Mouse (Mus musculus) kidney, embryonic 14.5 days (tissue): ENCODE measurements around the gene Atpif1. TPM values are rescaled to one million over a fixed set of nuclear protein-coding genes. Genes with fewer than 3 reads are reported as not detected.
"Not testable (repeated sequence)": the region's sequence is repeated elsewhere in the genome, so short reads cannot be mapped to it uniquely, and the experiment has no call there.

Source experiments
- ATAC-seq: fragments of 200-750 bp; cut with Nextera tagmentation; 2 replicates; pipeline ENCODE4 v1.8.0; 2017; ENCODE audit warnings: moderate number of reproducible peaks, mild to moderate bottlenecking, moderate TSS enrichment, moderate library complexity; ENCODE audit not compliant: low FRiP score, low TSS enrichment
- H3K27ac ChIP-seq: fragments of 300-500 bp; sonication (generic); 2 replicates; pipeline ENCODE4 v1.5.1; 2014; ENCODE audit warnings: low read depth, mild to moderate bottlenecking, low read length, moderate library complexity, mixed read lengths
- H3K27me3 ChIP-seq: fragments of 300-500 bp; sonication (generic); 2 replicates; pipeline ENCODE4 v1.6.1; 2014; ENCODE audit warnings: mild to moderate bottlenecking, low read length; ENCODE audit not compliant: control insufficient read depth, insufficient read depth
- H3K36me3 ChIP-seq: fragments of 300-500 bp; sonication (generic); 2 replicates; pipeline ENCODE4 v1.6.1; 2014; ENCODE audit warnings: low read length, mixed read lengths; ENCODE audit not compliant: control insufficient read depth, insufficient read depth
- H3K4me1 ChIP-seq: fragments of 300-500 bp; sonication (generic); 2 replicates; pipeline ENCODE4 v1.6.1; 2014; ENCODE audit warnings: low read length, mixed read lengths; ENCODE audit not compliant: control insufficient read depth, insufficient read depth
- H3K4me2 ChIP-seq: fragments of 300-500 bp; sonication (generic); replicated peaks from 2 replicates; pipeline ENCODE4 v1.6.1; 2014; ENCODE audit warnings: low read depth, mild to moderate bottlenecking, low read length
- H3K4me3 ChIP-seq: fragments of 300-500 bp; sonication (generic); 2 replicates; pipeline ENCODE4 v1.5.1; 2014; ENCODE audit warnings: mild to moderate bottlenecking, low read length
- H3K9ac ChIP-seq: fragments of 300-500 bp; sonication (generic); 2 replicates; pipeline ENCODE4 v1.6.1; 2014; ENCODE audit warnings: low read depth, mild to moderate bottlenecking, low read length, moderate library complexity
- H3K9me3 ChIP-seq: fragments of 300-500 bp; sonication (generic); 2 replicates; pipeline ENCODE4 v1.6.1; 2016; ENCODE audit warnings: low read length; ENCODE audit not compliant: control insufficient read depth
- WGBS: fragments of 180-500 bp; shearing (Covaris S2); extraction: QIAGEN DNeasy Blood & Tissue Kit; methylation state at CpG from one replicate; pipeline ENCODE4 v1.1.7; 2014; 5-methylcytosine and 5-hydroxymethylcytosine counted together
- polyA plus RNA-seq: library from polyadenylated mRNA; unstranded; fragments of >200 nt; fragmentation: Nextera tagmentation; extraction: Ambion mirVana; gene quantifications from 2 replicates; pipeline ENCODE4 v1.2.1, GENCODE M21; 2014

The Atpif1 gene
- polyA plus RNA-seq, 1 experiment from 2014 or later, result 1,253 TPM

- Histone ChIP-seq H3K4me2 (no peak overlapping the region), H3K27me3 (no peaks in the 10 kb centered on the region), H3K27ac (no peak overlapping the region), H3K9me3 (no peaks in the 10 kb centered on the region), H3K4me3 (no peak overlapping the region), H3K9ac (no peak overlapping the region), H3K36me3 (peaks cover 28% of the 10 kb centered on the region), H3K4me1 (0 out of 2 replicates have a peak, but pooled peaks cover 4% of the 10 kb centered on the region)
- 95% methylated on average over 15 of the region's 15 CpGs for WGBS
- ATAC-seq, result no peak
Measured at GRCm38 (mm10) chr4:132490273-132491010, 43.0 kb downstream of the Atpif1 start.

- 59% methylated on average over 6 of the region's 6 CpGs for WGBS
- no peak overlapping the region for H3K4me3 ChIP-seq
- H3K4me2 ChIP-seq, result no peak overlapping the region
- no peak overlapping the region for H3K27ac ChIP-seq
- no peaks in the 10 kb centered on the region for H3K9me3 ChIP-seq
- peaks cover 18% of the 10 kb centered on the region; the same call in 1 of the 2 replicates for H3K36me3 ChIP-seq
- no peaks in the 10 kb centered on the region for H3K27me3 ChIP-seq
- no peak overlapping the region for H3K9ac ChIP-seq
- ATAC-seq, result no peak
- 0 out of 2 replicates have a peak, but pooled peaks cover 4% of the 10 kb centered on the region for H3K4me1 ChIP-seq
Measured at GRCm38 (mm10) chr4:132488976-132489375, 44.5 kb downstream of the Atpif1 start.

GRCm38 (mm10) chr4:132488521-132488920 lies 44.9 kb downstream of the Atpif1 start:
- no peak for ATAC-seq
- Histone ChIP-seq H3K27ac (no peak overlapping the region), H3K27me3 (no peaks in the 10 kb centered on the region), H3K36me3 (peaks cover 15% of the 10 kb centered on the region; the same call in 1 of the 2 replicates), H3K4me1 (0 out of 2 replicates have a peak, but pooled peaks cover 4% of the 10 kb centered on the region), H3K9me3 (no peaks in the 10 kb centered on the region), H3K4me2 (no peak overlapping the region), H3K4me3 (no peak overlapping the region), H3K9ac (no peak overlapping the region)
- WGBS, result 81% methylated on average over 3 of the region's 3 CpGs

GRCm38 (mm10) chr4:132484820-132485219 lies 48.6 kb downstream of the Atpif1 start:
- H3K4me3 ChIP-seq, result no peak overlapping the region
- ATAC-seq, result no peak
- H3K27me3 ChIP-seq, result no peaks in the 10 kb centered on the region
- 72% methylated on average over 5 of the region's 5 CpGs for WGBS
- H3K36me3 ChIP-seq, result no peaks in the 10 kb centered on the region
- H3K9me3 ChIP-seq, result no peaks in the 10 kb centered on the region
- H3K9ac ChIP-seq, result no peak overlapping the region
- no peak overlapping the region for H3K4me2 ChIP-seq
- no peak overlapping the region for H3K27ac ChIP-seq
- H3K4me1 ChIP-seq, result no peaks in the 10 kb centered on the region

GRCm38 (mm10) chr4:132484231-132484630 lies 49.2 kb downstream of the Atpif1 start:
- Histone ChIP-seq H3K36me3 (no peaks in the 10 kb centered on the region), H3K4me3 (no peak overlapping the region), H3K9ac (no peak overlapping the region), H3K9me3 (no peaks in the 10 kb centered on the region), H3K27me3 (no peaks in the 10 kb centered on the region), H3K4me1 (no peaks in the 10 kb centered on the region), H3K4me2 (no peak overlapping the region), H3K27ac (no peak overlapping the region)
- 90% methylated on average over 4 of the region's 4 CpGs for WGBS
- ATAC-seq, result no peak

- H3K4me1 ChIP-seq, result no peaks in the 10 kb centered on the region
- no peaks in the 10 kb centered on the region for H3K9me3 ChIP-seq
Measured at GRCm38 (mm10) chr4:132482956-132483608, 50.4 kb downstream of the Atpif1 start.

GRCm38 (mm10) chr4:132482104-132482503 lies 51.4 kb downstream of the Atpif1 start:
- not testable (repeated sequence) for H3K4me3 ChIP-seq, ATAC-seq, H3K4me2 ChIP-seq, H3K9ac ChIP-seq, H3K4me1 ChIP-seq, H3K9me3 ChIP-seq, H3K27ac ChIP-seq, H3K27me3 ChIP-seq, H3K36me3 ChIP-seq
- 73% methylated on average over 3 of the region's 3 CpGs for WGBS

More at GRCm38 (mm10) chr4:132482956-132483608, 50.4 kb downstream of the Atpif1 start:
- Histone ChIP-seq H3K4me3 (no peak overlapping the region), H3K9ac (no peak overlapping the region), H3K4me2 (no peak overlapping the region), H3K27me3 (no peaks in the 10 kb centered on the region), H3K27ac (no peak overlapping the region), H3K36me3 (no peaks in the 10 kb centered on the region)
- no peak for ATAC-seq
- 65% methylated on average over 13 of the region's 13 CpGs for WGBS
